Mouse (Mus musculus) gonadal fat pad, adult 2 months (tissue): ENCODE measurements around the gene Gpc6. TPM values are rescaled to one million over a fixed set of nuclear protein-coding genes. Genes with fewer than 3 reads are reported as not detected.

ENCODE experiments used
- DNase-seq: peaks from one replicate; pipeline ENCODE4 v3.0.0-alpha.2; 2012; ENCODE audit warnings: low read depth
- polyA plus RNA-seq: library from polyadenylated mRNA; depleted of rRNA; stranded (reverse); fragments of >200 nt; gene quantifications from 2 replicates; pipeline ENCODE4 v1.2.3, GENCODE M21; 2012

Gene Gpc6
- polyA plus RNA-seq, 1 experiment = 5.9 TPM

GRCm38 (mm10) chr14:117852842-117853241, 927.7 kb downstream of the Gpc6 start:
- DNase-seq = no peak

- DNase-seq = no peak
Measured at GRCm38 (mm10) chr14:117854498-117854897, 929.4 kb downstream of the Gpc6 start.

GRCm38 (mm10) chr14:117871268-117871667, 946.2 kb downstream of the Gpc6 start:
- DNase-seq = no peak

- no peak for DNase-seq
Measured at GRCm38 (mm10) chr14:117879313-117879712, 954.2 kb downstream of the Gpc6 start.

- DNase-seq = no peak
Measured at GRCm38 (mm10) chr14:117881112-117881511, 956.0 kb downstream of the Gpc6 start.

- no peak for DNase-seq
Measured at GRCm38 (mm10) chr14:117882222-117882621, 957.1 kb downstream of the Gpc6 start.

GRCm38 (mm10) chr14:117889653-117890052, 964.5 kb downstream of the Gpc6 start:
- DNase-seq = no peak

- DNase-seq = no peak
Measured at GRCm38 (mm10) chr14:117891426-117891825, 966.3 kb downstream of the Gpc6 start.

GRCm38 (mm10) chr14:117892026-117892425, 966.9 kb downstream of the Gpc6 start:
- DNase-seq = no peak

GRCm38 (mm10) chr14:117894869-117895538, 969.9 kb downstream of the Gpc6 start:
- DNase-seq = no peak

GRCm38 (mm10) chr14:117895539-117895912, 970.4 kb downstream of the Gpc6 start:
- DNase-seq = no peak

GRCm38 (mm10) chr14:117904300-117904699, 979.2 kb downstream of the Gpc6 start:
- no peak for DNase-seq

GRCm38 (mm10) chr14:117905701-117906100, 980.6 kb downstream of the Gpc6 start:
- no peak for DNase-seq

GRCm38 (mm10) chr14:117906361-117906760, 981.2 kb downstream of the Gpc6 start:
- DNase-seq = no peak

GRCm38 (mm10) chr14:117908231-117908920, 983.3 kb downstream of the Gpc6 start:
- no peak for DNase-seq

GRCm38 (mm10) chr14:117909046-117909445, 983.9 kb downstream of the Gpc6 start:
- DNase-seq = no peak

- DNase-seq = no peak
Measured at GRCm38 (mm10) chr14:117910323-117910722, 985.2 kb downstream of the Gpc6 start.

- no peak for DNase-seq
Measured at GRCm38 (mm10) chr14:117912624-117913270, 987.6 kb downstream of the Gpc6 start.

- DNase-seq = no peak
Measured at GRCm38 (mm10) chr14:117916577-117916976, 991.5 kb downstream of the Gpc6 start.

GRCm38 (mm10) chr14:117918724-117919123, 993.6 kb downstream of the Gpc6 start:
- DNase-seq = no peak

- no peak for DNase-seq
Measured at GRCm38 (mm10) chr14:117919612-117920011, 994.5 kb downstream of the Gpc6 start.

- DNase-seq = no peak
Measured at GRCm38 (mm10) chr14:117921393-117922014, 996.4 kb downstream of the Gpc6 start.
